Mouse (Mus musculus) stomach, embryonic 14.5 days (tissue): ENCODE measurements around the gene Knop1. TPM values are rescaled to one million over a fixed set of nuclear protein-coding genes. Genes with fewer than 3 reads are reported as not detected.

ENCODE experiments used
- ATAC-seq: fragments of 200-750 bp; cut with Nextera tagmentation; 2 replicates; pipeline ENCODE4 v1.8.0; 2017; ENCODE audit warnings: low read depth, moderate TSS enrichment; ENCODE audit not compliant: insufficient number of reproducible peaks, insufficient read depth, low FRiP score
- H3K27ac ChIP-seq: fragments of 300-500 bp; sonication (generic); 2 replicates; pipeline ENCODE4 v1.5.1; 2014; ENCODE audit warnings: mild to moderate bottlenecking, low read length, moderate library complexity, mixed read lengths
- H3K27me3 ChIP-seq: fragments of 300-500 bp; sonication (generic); 2 replicates; pipeline ENCODE4 v1.6.1; 2014; ENCODE audit warnings: low read length, control low read depth, mixed read lengths; ENCODE audit not compliant: control insufficient read depth, insufficient read depth
- H3K36me3 ChIP-seq: fragments of 300-500 bp; sonication (generic); 2 replicates; pipeline ENCODE4 v1.6.1; 2014; ENCODE audit warnings: mild to moderate bottlenecking, control low read depth, low read length, moderate library complexity, mixed read lengths; ENCODE audit not compliant: control insufficient read depth, insufficient read depth
- H3K4me1 ChIP-seq: fragments of 300-500 bp; sonication (generic); 2 replicates; pipeline ENCODE4 v1.6.1; 2014; ENCODE audit warnings: low read length, control low read depth, mixed read lengths; ENCODE audit not compliant: control insufficient read depth, insufficient read depth
- H3K4me2 ChIP-seq: fragments of 300-500 bp; sonication (generic); replicated peaks from 2 replicates; pipeline ENCODE4 v1.6.1; 2014; ENCODE audit warnings: low read depth, low read length, control low read depth
- H3K4me3 ChIP-seq: fragments of 300-500 bp; sonication (generic); 2 replicates; pipeline ENCODE4 v1.5.1; 2014; ENCODE audit warnings: low read depth, low read length, control low read depth
- H3K9ac ChIP-seq: fragments of 300-500 bp; sonication (generic); replicated peaks from 2 replicates; pipeline ENCODE4 v1.6.1; 2014; ENCODE audit warnings: low read depth, mild to moderate bottlenecking, control low read depth, low read length, moderate library complexity, mixed read lengths
- H3K9me3 ChIP-seq: fragments of 300-500 bp; sonication (generic); 2 replicates; pipeline ENCODE4 v1.6.1; 2016; ENCODE audit warnings: low read depth, low read length, control low read depth; ENCODE audit not compliant: control insufficient read depth
- WGBS: fragments of 180-500 bp; shearing (Covaris S2); extraction: QIAGEN DNeasy Blood & Tissue Kit; methylation state at CpG from one replicate; pipeline ENCODE4 v1.1.7; 2014; 5-methylcytosine and 5-hydroxymethylcytosine counted together
- polyA plus RNA-seq: library from polyadenylated mRNA; unstranded; fragments of >200 nt; fragmentation: Nextera tagmentation; extraction: Ambion mirVana; gene quantifications from 2 replicates; pipeline ENCODE4 v1.2.1, GENCODE M21; 2014

Gene Knop1
- polyA plus RNA-seq, 1 experiment from 2014 or later = 108 TPM

- H3K27ac ChIP-seq = no peak overlapping the region
- peaks cover 12% of the 10 kb centered on the region for H3K36me3 ChIP-seq
- H3K9me3 ChIP-seq = no peaks in the 10 kb centered on the region
- H3K4me1 ChIP-seq = no peaks in the 10 kb centered on the region
- H3K9ac ChIP-seq = no peak overlapping the region
- H3K4me2 ChIP-seq = no peak overlapping the region
- no peak for ATAC-seq
- 92% methylated on average over 7 of the region's 7 CpGs for WGBS
- H3K27me3 ChIP-seq = no peaks in the 10 kb centered on the region
- no peak overlapping the region for H3K4me3 ChIP-seq
These were observed 38.3 kb downstream of the Knop1 start for GRCm38 (mm10) chr7:118817741-118818140.

- no peak overlapping the region for H3K4me2 ChIP-seq
- no peak overlapping the region for H3K9ac ChIP-seq
- H3K36me3 ChIP-seq = peaks cover 12% of the 10 kb centered on the region
- H3K27ac ChIP-seq = no peak overlapping the region
- ATAC-seq = no peak
- WGBS = 90% methylated on average over 3 of the region's 3 CpGs
- no peaks in the 10 kb centered on the region for H3K9me3 ChIP-seq
- no peak overlapping the region for H3K4me3 ChIP-seq
- no peaks in the 10 kb centered on the region for H3K4me1 ChIP-seq
- no peaks in the 10 kb centered on the region for H3K27me3 ChIP-seq
These were observed 39.8 kb downstream of the Knop1 start for GRCm38 (mm10) chr7:118816275-118816674.

DNA sequence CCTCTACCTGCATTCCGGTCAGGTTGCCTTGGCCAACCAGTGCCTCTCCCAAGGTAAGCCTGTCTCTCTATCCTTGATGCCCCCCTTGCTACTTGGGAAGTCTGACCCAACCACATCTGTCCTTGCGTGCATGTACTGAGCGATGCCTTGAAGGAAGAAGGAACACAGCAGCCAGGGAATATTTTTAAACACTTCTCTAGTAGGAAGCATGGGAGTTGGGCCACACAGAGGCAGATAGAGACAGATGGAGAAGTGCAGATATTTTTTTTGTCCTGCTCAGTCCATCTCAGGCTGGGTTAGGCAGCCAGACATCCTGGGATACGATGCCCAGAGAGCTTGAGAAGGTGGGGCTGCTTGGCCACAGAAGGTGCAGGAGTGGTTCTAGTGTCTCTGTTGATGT is 42.5 kb downstream of the Knop1 start:
- H3K4me1 ChIP-seq = no peaks in the 10 kb centered on the region
- ATAC-seq = no peak
- H3K4me3 ChIP-seq = no peak overlapping the region
- no peaks in the 10 kb centered on the region for H3K27me3 ChIP-seq
- WGBS = 96% methylated on average over 4 of the region's 4 CpGs
- H3K36me3 ChIP-seq = peaks cover 12% of the 10 kb centered on the region
- no peak overlapping the region for H3K4me2 ChIP-seq
- H3K9me3 ChIP-seq = no peaks in the 10 kb centered on the region
- no peak overlapping the region for H3K27ac ChIP-seq
- H3K9ac ChIP-seq = no peak overlapping the region

DNA sequence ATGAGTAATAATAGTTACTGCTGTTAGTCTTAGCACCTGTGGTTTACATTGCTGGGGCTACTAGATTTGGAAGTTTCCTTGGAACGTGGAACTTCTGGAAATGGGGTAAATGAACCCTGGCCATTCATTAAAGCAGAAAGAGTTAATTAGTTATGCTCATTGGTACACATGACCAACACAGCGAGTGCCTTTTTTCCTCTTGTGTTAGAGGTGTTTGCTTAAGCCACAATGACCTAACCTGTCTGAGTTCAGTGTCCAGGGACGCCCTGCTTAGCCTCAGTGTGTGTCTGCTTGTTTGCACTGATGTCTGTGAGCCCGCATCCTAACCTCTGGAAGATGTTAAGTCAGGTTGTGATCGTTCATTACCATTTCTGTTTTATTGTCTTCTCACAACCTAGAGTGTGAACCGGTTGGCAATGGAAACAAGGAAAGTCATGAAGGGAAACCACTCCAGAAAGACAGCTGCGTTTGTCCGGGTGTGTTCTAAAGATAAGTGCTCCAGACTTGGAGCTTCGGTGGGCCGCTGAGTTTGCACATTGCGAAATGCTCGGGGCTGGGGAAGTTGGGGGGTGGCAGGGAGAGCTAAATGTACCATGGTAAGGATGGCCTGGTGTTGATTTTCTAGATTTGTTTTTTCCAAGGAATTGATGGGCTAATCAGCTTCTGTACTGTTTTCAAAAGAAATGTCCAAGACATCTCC is 44.5 kb downstream of the Knop1 start:
- Histone ChIP-seq H3K4me3 (no peak overlapping the region), H3K9ac (no peak overlapping the region), H3K36me3 (peaks cover 3% of the 10 kb centered on the region), H3K27me3 (no peaks in the 10 kb centered on the region), H3K4me1 (0 out of 2 replicates have a peak, but pooled peaks cover 8% of the 10 kb centered on the region), H3K9me3 (no peaks in the 10 kb centered on the region), H3K27ac (no peak overlapping the region), H3K4me2 (no peak overlapping the region)
- no peak for ATAC-seq
- 70% methylated on average over 12 of the region's 12 CpGs for WGBS

- H3K27ac ChIP-seq = no peak overlapping the region
- H3K36me3 ChIP-seq = peaks cover 7% of the 10 kb centered on the region; the same call in 1 of the 2 replicates
- H3K4me1 ChIP-seq = 0 out of 2 replicates have a peak, but pooled peaks cover 8% of the 10 kb centered on the region
- no peaks in the 10 kb centered on the region for H3K27me3 ChIP-seq
- H3K9ac ChIP-seq = no peak overlapping the region
- no peaks in the 10 kb centered on the region for H3K9me3 ChIP-seq
- peak; percentile 43; the same call in 1 of the 2 replicates for ATAC-seq
- no peak overlapping the region for H3K4me2 ChIP-seq
- WGBS = 43% methylated on average over 8 of the region's 8 CpGs
- H3K4me3 ChIP-seq = no peak overlapping the region
These were observed 48.2 kb downstream of the Knop1 start for GRCm38 (mm10) chr7:118807899-118808298.

DNA sequence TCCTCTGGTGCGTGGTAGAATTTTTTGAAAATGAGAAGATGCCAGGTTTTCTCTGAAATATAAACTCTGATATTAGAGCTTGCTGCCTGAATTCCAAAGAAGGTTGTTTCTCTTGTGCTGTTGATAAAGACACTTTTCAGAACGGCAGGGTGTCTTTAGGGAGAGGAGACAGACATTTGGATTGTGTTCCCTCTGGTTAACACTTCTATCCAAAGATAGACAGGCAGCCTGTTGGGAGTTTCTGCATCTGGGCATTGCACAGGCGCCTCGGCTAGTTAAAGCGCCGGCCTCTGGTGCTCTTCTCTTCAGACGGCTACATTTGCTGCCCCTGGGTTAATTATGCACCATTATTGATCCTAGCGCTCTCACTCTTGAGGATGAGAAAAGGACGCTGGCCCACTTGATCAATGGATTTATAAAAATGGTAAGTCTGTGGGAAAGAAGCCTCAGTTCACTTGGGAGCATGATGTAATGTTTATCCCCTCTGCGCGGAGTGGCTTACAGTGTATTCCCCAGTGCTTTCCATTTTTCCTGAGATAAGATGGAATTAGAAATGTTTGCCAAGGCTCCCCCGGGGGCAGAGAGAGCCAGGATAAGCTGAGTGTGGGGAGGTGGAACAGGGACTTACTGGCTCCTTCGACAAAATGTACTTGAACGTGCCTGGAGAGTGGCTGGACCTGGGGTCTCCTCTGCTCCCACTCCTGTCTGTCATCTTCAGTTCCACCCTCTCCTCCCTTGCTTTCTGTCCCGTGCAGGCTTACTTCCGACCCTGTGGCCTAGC is 49.2 kb downstream of the Knop1 start:
- no peak overlapping the region for H3K4me3 ChIP-seq
- no peaks in the 10 kb centered on the region for H3K9me3 ChIP-seq
- ATAC-seq = no peak
- peak overlapping the region; percentile 39; the same call in 1 of the 2 replicates for H3K27ac ChIP-seq
- H3K9ac ChIP-seq = no peak overlapping the region
- H3K36me3 ChIP-seq = peaks cover 10% of the 10 kb centered on the region; the same call in 1 of the 2 replicates
- no peaks in the 10 kb centered on the region for H3K27me3 ChIP-seq
- WGBS = 58% methylated on average over 16 of the region's 16 CpGs
- no peak overlapping the region for H3K4me2 ChIP-seq
- 0 out of 2 replicates have a peak, but pooled peaks cover 8% of the 10 kb centered on the region for H3K4me1 ChIP-seq

GRCm38 (mm10) chr7:118803425-118803824 is 52.6 kb downstream of the Knop1 start:
- Histone ChIP-seq H3K4me2 (no peak overlapping the region), H3K36me3 (peaks cover 17% of the 10 kb centered on the region), H3K9me3 (no peaks in the 10 kb centered on the region), H3K4me3 (no peak overlapping the region), H3K27me3 (no peaks in the 10 kb centered on the region), H3K4me1 (0 out of 2 replicates have a peak, but pooled peaks cover 8% of the 10 kb centered on the region), H3K9ac (no peak overlapping the region), H3K27ac (no peak overlapping the region)
- ATAC-seq = no peak
- 87% methylated on average over 8 of the region's 8 CpGs for WGBS

DNA sequence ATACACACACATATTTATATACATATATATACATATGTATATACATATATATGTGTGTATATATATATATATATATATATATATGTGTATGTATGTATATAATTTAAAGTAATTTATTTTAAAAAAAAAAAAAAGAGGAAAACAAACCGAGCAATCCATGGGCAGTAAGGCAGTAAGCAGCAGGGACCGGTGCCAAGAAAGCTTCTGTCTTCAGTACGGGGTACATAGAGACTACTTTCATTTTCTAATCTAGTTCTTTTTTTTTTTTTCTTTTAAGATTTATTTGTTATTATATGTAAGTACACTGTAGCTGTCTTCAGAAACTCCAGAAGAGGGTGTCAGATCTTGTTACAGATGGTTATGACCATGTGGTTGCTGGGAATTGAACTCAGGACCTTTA is 54.3 kb downstream of the Knop1 start:
- Histone ChIP-seq H3K36me3 (peaks cover 19% of the 10 kb centered on the region), H3K27me3 (no peaks in the 10 kb centered on the region), H3K4me2 (no peak overlapping the region), H3K9ac (no peak overlapping the region), H3K4me1 (0 out of 2 replicates have a peak, but pooled peaks cover 3% of the 10 kb centered on the region), H3K4me3 (no peak overlapping the region), H3K27ac (no peak overlapping the region), H3K9me3 (no peaks in the 10 kb centered on the region)
- ATAC-seq = no peak
- 83% methylated on average over 3 of the region's 3 CpGs for WGBS
